Mouse (Mus musculus): ENCODE data around the gene Fut11. TPM values are rescaled to one million over a fixed set of nuclear protein-coding genes. Genes with fewer than 3 reads are reported as not detected.

The Fut11 gene
- total and polyA plus RNA-seq, 3 experiments, result 0.69 to 1.8 TPM; not detected in 1

GRCm38 (mm10) chr14:20696986-20697385 lies 2.2 kb downstream of the Fut11 start:
- Histone ChIP-seq H3K9me3 (replicated peaks; ENCODE audit: insufficient read depth, low read length) (no peaks in the 10 kb centered on the region), H3K4me1 (ENCODE audit: control insufficient read depth in 1 of 2, insufficient read depth in 2 of 2, low read length in 2 of 2) (peaks cover 20 to 26% of the 10 kb centered on the region in 2 experiments), H3K27me3 (ENCODE audit: control insufficient read depth in 1 of 2, insufficient read depth in 2 of 2, low read length in 2 of 2) (no peaks in the 10 kb centered on the region), H3K9ac (ENCODE audit: control insufficient read depth, low read depth, low read length, poor library complexity, severe bottlenecking) (no peak overlapping the region), H3K27ac (ENCODE audit: control insufficient read depth, low read depth, low read length) (no peak overlapping the region; the same call in 1 of the 2 replicates), H3K79me2 (ENCODE audit: control insufficient read depth, insufficient read depth, low read length, poor library complexity) (peaks cover 41% of the 10 kb centered on the region), H3K4me3 (ENCODE audit: control insufficient read depth in 1 of 2, insufficient read depth in 1 of 2, low read depth in 2 of 2, low read length in 2 of 2) (no peak overlapping the region), H3K36me3 (ENCODE audit: control insufficient read depth in 1 of 2, insufficient read depth in 2 of 2, low read length in 2 of 2) (peaks cover 18 to 47% of the 10 kb centered on the region in 2 experiments)
- TF ChIP-seq RAD21 (IDR thresholded peaks at IDR 0.05; ENCODE audit: low read depth, low read length) (peak; percentile 39), USF1 (IDR thresholded peaks at IDR 0.05; ENCODE audit: low read depth, low read length) (no peak), CTCF (IDR thresholded peaks at IDR 0.05 in 2 of 3, conservative IDR thresholded peaks at IDR 0.05 in 1 of 3; ENCODE audit: control insufficient read depth in 1 of 3, insufficient read depth in 1 of 3, low read depth in 2 of 3, low read length in 3 of 3, poor library complexity in 1 of 3, severe bottlenecking in 1 of 3) (peak in 2 of 3 experiments; percentile 29 to 45; a peak in 3 of 6 replicates), ZKSCAN1 (IDR thresholded peaks at IDR 0.05; ENCODE audit: low read depth, low read length) (no peak), SMC3 (IDR thresholded peaks at IDR 0.05; ENCODE audit: low read depth, low read length) (no peak; the same call in 1 of the 2 replicates)
- DNase-seq (ENCODE audit: low read depth, low spot score), result no peak

GRCm38 (mm10) chr14:20698515-20698914 lies 3.7 kb downstream of the Fut11 start:
- no peaks in the 10 kb centered on the region for H3K9me3 ChIP-seq (replicated peaks; ENCODE audit: insufficient read depth, low read length)
- H3K79me2 ChIP-seq (ENCODE audit: control insufficient read depth, insufficient read depth, low read length, poor library complexity), result peaks cover 54% of the 10 kb centered on the region
- H3K27me3 ChIP-seq (ENCODE audit: control insufficient read depth in 1 of 2, insufficient read depth in 2 of 2, low read length in 2 of 2), result no peaks in the 10 kb centered on the region
- no peak overlapping the region for H3K9ac ChIP-seq (ENCODE audit: control insufficient read depth, low read depth, low read length, poor library complexity, severe bottlenecking)
- peaks cover 20 to 26% of the 10 kb centered on the region in 2 experiments for H3K4me1 ChIP-seq (ENCODE audit: control insufficient read depth in 1 of 2, insufficient read depth in 2 of 2, low read length in 2 of 2)
- H3K27ac ChIP-seq (ENCODE audit: control insufficient read depth, low read depth, low read length), result peak overlapping the region; percentile 69
- peaks cover 11 to 48% of the 10 kb centered on the region in 2 experiments for H3K36me3 ChIP-seq (ENCODE audit: control insufficient read depth in 1 of 2, insufficient read depth in 2 of 2, low read length in 2 of 2)
- peak; percentile 86 for DNase-seq (ENCODE audit: low read depth, low spot score)
- no peak overlapping the region for H3K4me3 ChIP-seq (ENCODE audit: control insufficient read depth in 1 of 2, insufficient read depth in 1 of 2, low read depth in 2 of 2, low read length in 2 of 2)
- no peak for TF ChIP-seq POLR2AphosphoS5 (IDR thresholded peaks at IDR 0.05; ENCODE audit: borderline replicate concordance, low read depth, low read length)
- TF ChIP-seq ZC3H11A (IDR thresholded peaks at IDR 0.05; ENCODE audit: low read depth, low read length), result no peak
- peak; percentile 93 for TF ChIP-seq GATA1 (IDR thresholded peaks at IDR 0.05; ENCODE audit: low read depth, low read length)
- no peak for TF ChIP-seq NRF1 (IDR thresholded peaks at IDR 0.05; ENCODE audit: insufficient read depth, low read depth, low read length, poor library complexity, severe bottlenecking)
- no peak for TF ChIP-seq GABPA (IDR thresholded peaks at IDR 0.05; ENCODE audit: low read depth, low read length)
- no peak for TF ChIP-seq USF2 (IDR thresholded peaks at IDR 0.05; ENCODE audit: borderline replicate concordance in 1 of 2, insufficient read depth in 1 of 2, low read depth in 1 of 2, low read length in 2 of 2)
- peak; percentile 26; the same call in 1 of the 2 replicates for TF ChIP-seq MAFK (IDR thresholded peaks at IDR 0.05; ENCODE audit: borderline replicate concordance, low read depth, low read length)
- TF ChIP-seq POLR2AphosphoS2 (IDR thresholded peaks at IDR 0.05; ENCODE audit: low read length), result no peak
- TF ChIP-seq BHLHE40 (IDR thresholded peaks at IDR 0.05; ENCODE audit: borderline replicate concordance, low read depth, low read length), result peak; percentile 42; the same call in 1 of the 2 replicates
- no peak for TF ChIP-seq SMC3 (IDR thresholded peaks at IDR 0.05; ENCODE audit: low read depth, low read length)
- TF ChIP-seq HCFC1 (IDR thresholded peaks at IDR 0.05; ENCODE audit: low read depth, low read length), result 0 out of 2 replicates have a peak, but pooled peaks have one; percentile 40
- TF ChIP-seq NELFE (IDR thresholded peaks at IDR 0.05; ENCODE audit: low read depth, low read length), result no peak
- peak; percentile 69; the same call in 1 of the 2 replicates for TF ChIP-seq MYC (IDR thresholded peaks at IDR 0.05; ENCODE audit: low read depth, low read length)
- no peak for TF ChIP-seq CHD1 (IDR thresholded peaks at IDR 0.05; ENCODE audit: low read depth, low read length)
- TF ChIP-seq JUND (IDR thresholded peaks at IDR 0.05; ENCODE audit: low read depth, low read length), result no peak
- TF ChIP-seq MXI1 (IDR thresholded peaks at IDR 0.05; ENCODE audit: low read depth, low read length), result peak; percentile 77
- TF ChIP-seq MYB (IDR thresholded peaks at IDR 0.05; ENCODE audit: low read depth, low read length), result 0 out of 2 replicates have a peak, but pooled peaks have one; percentile 19
- peak; percentile 64; the same call in 1 of the 2 replicates for TF ChIP-seq RCOR1 (IDR thresholded peaks at IDR 0.05; ENCODE audit: low read depth, low read length)
- TF ChIP-seq EP300 (IDR thresholded peaks at IDR 0.05; ENCODE audit: low read depth in 1 of 2, low read length in 2 of 2), result peak; percentile 86 to 87
- no peak for TF ChIP-seq KAT2A (conservative IDR thresholded peaks at IDR 0.05; ENCODE audit: low read depth, low read length)
- TF ChIP-seq ZMIZ1 (IDR thresholded peaks at IDR 0.05; ENCODE audit: low read depth, low read length), result 0 out of 2 replicates have a peak, but pooled peaks have one; percentile 19
- TF ChIP-seq CTCF (IDR thresholded peaks at IDR 0.05 in 2 of 3, conservative IDR thresholded peaks at IDR 0.05 in 1 of 3; ENCODE audit: control insufficient read depth in 1 of 3, insufficient read depth in 1 of 3, low read depth in 2 of 3, low read length in 3 of 3, poor library complexity in 1 of 3, severe bottlenecking in 1 of 3), result no peak
- TF ChIP-seq USF1 (IDR thresholded peaks at IDR 0.05; ENCODE audit: low read depth, low read length), result no peak
- TF ChIP-seq TCF12 (IDR thresholded peaks at IDR 0.05; ENCODE audit: low read depth, low read length), result peak; percentile 65
- TF ChIP-seq TAL1 (IDR thresholded peaks at IDR 0.05; ENCODE audit: low read length), result peak; percentile 65
- peak; percentile 63; the same call in 1 of the 2 replicates for TF ChIP-seq MAX (IDR thresholded peaks at IDR 0.05; ENCODE audit: low read length)
- peak; percentile 38; the same call in 1 of the 2 replicates for TF ChIP-seq ELF1 (IDR thresholded peaks at IDR 0.05; ENCODE audit: low read depth, low read length)
- TF ChIP-seq TBP (IDR thresholded peaks at IDR 0.05; ENCODE audit: low read depth, low read length), result 0 out of 2 replicates have a peak, but pooled peaks have one; percentile 21

Data from MEL (cell line).